Mouse (Mus musculus) hindbrain, embryonic 11.5 days (tissue): ENCODE measurements at regions not wholly inside any gene's neighbourhood (a gene's known extent, or its start where the extent isn't known, plus 50 kb on each side); places are given as distances from the start of the nearest gene placed in this dataset.

Experiments
- ATAC-seq: fragments of 200-750 bp; cut with Nextera tagmentation; 2 replicates; pipeline ENCODE4 v1.8.0; 2017; ENCODE audit warnings: mild to moderate bottlenecking, moderate TSS enrichment, moderate library complexity; ENCODE audit not compliant: low FRiP score
- DNase-seq: peaks from one replicate; pipeline ENCODE4 v3.0.0-alpha.2; 2015; ENCODE audit warnings: low spot score
- H3K27ac ChIP-seq: fragments of 300-500 bp; sonication (generic); 2 replicates; pipeline ENCODE4 v1.5.1; 2014; ENCODE audit warnings: mild to moderate bottlenecking, low read depth, low read length
- H3K27me3 ChIP-seq: fragments of 300-500 bp; sonication (generic); 2 replicates; pipeline ENCODE4 v1.6.1; 2014; ENCODE audit warnings: mild to moderate bottlenecking, low read length, moderate library complexity, mixed read lengths; ENCODE audit not compliant: control insufficient read depth, insufficient read depth
- H3K36me3 ChIP-seq: fragments of 300-500 bp; sonication (generic); 2 replicates; pipeline ENCODE4 v1.6.1; 2014; ENCODE audit warnings: mild to moderate bottlenecking, low read length, moderate library complexity, mixed read lengths; ENCODE audit not compliant: control insufficient read depth, insufficient read depth
- H3K4me1 ChIP-seq: fragments of 300-500 bp; sonication (generic); replicated peaks from 2 replicates; pipeline ENCODE4 v1.6.1; 2014; ENCODE audit warnings: low read length, mixed read lengths; ENCODE audit not compliant: control insufficient read depth, insufficient read depth
- H3K4me2 ChIP-seq: fragments of 300-500 bp; sonication (generic); replicated peaks from 2 replicates; pipeline ENCODE4 v1.6.1; 2014; ENCODE audit warnings: mild to moderate bottlenecking, low read depth, low read length
- H3K4me3 ChIP-seq: fragments of 300-500 bp; sonication (generic); 2 replicates; pipeline ENCODE4 v1.5.1; 2014; ENCODE audit warnings: low read depth, low read length
- H3K9ac ChIP-seq: fragments of 300-500 bp; sonication (generic); 2 replicates; pipeline ENCODE4 v1.6.1; 2014; ENCODE audit warnings: low read depth, low read length
- H3K9me3 ChIP-seq: fragments of 300-500 bp; sonication (generic); 2 replicates; pipeline ENCODE4 v1.6.1; 2016; ENCODE audit warnings: low read length; ENCODE audit not compliant: control insufficient read depth
- WGBS: fragments of 180-500 bp; shearing (Covaris S2); extraction: QIAGEN DNeasy Blood & Tissue Kit; methylation state at CpG from one replicate; pipeline ENCODE4 v1.1.7; 2014; 5-methylcytosine and 5-hydroxymethylcytosine counted together

- Histone ChIP-seq H3K27ac (no peak overlapping the region), H3K9me3 (no peaks in the 10 kb centered on the region), H3K36me3 (no peaks in the 10 kb centered on the region), H3K4me1 (no peaks in the 10 kb centered on the region), H3K4me3 (no peak overlapping the region), H3K4me2 (no peak overlapping the region), H3K9ac (no peak overlapping the region), H3K27me3 (no peaks in the 10 kb centered on the region)
- 63% methylated on average over 4 of the region's 4 CpGs for WGBS
- ATAC-seq (no peak), DNase-seq (peak; percentile 10)
Observed at GRCm38 (mm10) chr16:87263571-87263970, 90.4 kb upstream of the N6amt1 start.

GRCm38 (mm10) chr16:87263041-87263440, 90.9 kb upstream of the N6amt1 start:
- no peak overlapping the region for H3K4me2 ChIP-seq
- ATAC-seq (no peak), DNase-seq (no peak)
- H3K36me3 ChIP-seq, result no peaks in the 10 kb centered on the region
- no peaks in the 10 kb centered on the region for H3K27me3 ChIP-seq
- H3K27ac ChIP-seq, result no peak overlapping the region
- no peaks in the 10 kb centered on the region for H3K4me1 ChIP-seq
- H3K9me3 ChIP-seq, result no peaks in the 10 kb centered on the region
- no peak overlapping the region for H3K9ac ChIP-seq
- H3K4me3 ChIP-seq, result no peak overlapping the region
- whole genome bisulfite sequencing, result 91% methylated on average over 8 of the region's 8 CpGs

- 81% methylated on average over 3 of the region's 3 CpGs for WGBS
- no peaks in the 10 kb centered on the region for H3K4me1 ChIP-seq
- ATAC-seq (no peak), DNase-seq (no peak)
- no peaks in the 10 kb centered on the region for H3K27me3 ChIP-seq
- no peaks in the 10 kb centered on the region for H3K9me3 ChIP-seq
- H3K4me3 ChIP-seq, result no peak overlapping the region
- no peak overlapping the region for H3K27ac ChIP-seq
- H3K36me3 ChIP-seq, result no peaks in the 10 kb centered on the region
- H3K4me2 ChIP-seq, result no peak overlapping the region
- no peak overlapping the region for H3K9ac ChIP-seq
Observed at GRCm38 (mm10) chr16:87262497-87262896, 91.5 kb upstream of the N6amt1 start.

GRCm38 (mm10) chr16:87261527-87261926, 92.5 kb upstream of the N6amt1 start:
- Histone ChIP-seq H3K4me2 (no peak overlapping the region), H3K27ac (no peak overlapping the region), H3K4me1 (no peaks in the 10 kb centered on the region), H3K9me3 (no peaks in the 10 kb centered on the region), H3K27me3 (no peaks in the 10 kb centered on the region), H3K36me3 (no peaks in the 10 kb centered on the region), H3K9ac (no peak overlapping the region), H3K4me3 (no peak overlapping the region)
- WGBS, result 76% methylated on average over 7 of the region's 7 CpGs
- no peak for ATAC-seq
- no peak for DNase-seq

GRCm38 (mm10) chr16:87254736-87255135, 99.2 kb upstream of the N6amt1 start:
- ATAC-seq (no peak), DNase-seq (no peak)
- WGBS, result 84% methylated on average over 1 of the region's 1 CpGs

GRCm38 (mm10) chr16:87250531-87250930, 103.5 kb upstream of the N6amt1 start:
- H3K4me2 ChIP-seq, result no peak overlapping the region
- WGBS, result 83% methylated on average over 10 of the region's 10 CpGs
- no peak for DNase-seq

More at GRCm38 (mm10) chr16:87254736-87255135, 99.2 kb upstream of the N6amt1 start:
- H3K27ac ChIP-seq, result no peak overlapping the region
- H3K4me2 ChIP-seq, result no peak overlapping the region
- H3K27me3 ChIP-seq, result no peaks in the 10 kb centered on the region
- H3K9ac ChIP-seq, result no peak overlapping the region
- no peaks in the 10 kb centered on the region for H3K4me1 ChIP-seq
- no peak overlapping the region for H3K4me3 ChIP-seq
- no peaks in the 10 kb centered on the region for H3K9me3 ChIP-seq
- H3K36me3 ChIP-seq, result no peaks in the 10 kb centered on the region

GRCm38 (mm10) chr16:87249903-87250302, 104.1 kb upstream of the N6amt1 start:
- DNase-seq (peak; percentile 53), ATAC-seq (no peak)
- Histone ChIP-seq H3K9me3 (no peaks in the 10 kb centered on the region), H3K4me2 (no peak overlapping the region), H3K4me3 (no peak overlapping the region), H3K4me1 (no peaks in the 10 kb centered on the region), H3K27me3 (no peaks in the 10 kb centered on the region), H3K9ac (no peak overlapping the region), H3K27ac (no peak overlapping the region), H3K36me3 (no peaks in the 10 kb centered on the region)
- 29% methylated on average over 7 of the region's 7 CpGs for WGBS

More at GRCm38 (mm10) chr16:87250531-87250930, 103.5 kb upstream of the N6amt1 start:
- H3K27me3 ChIP-seq, result no peaks in the 10 kb centered on the region
- no peak for ATAC-seq
- H3K4me3 ChIP-seq, result no peak overlapping the region
- no peaks in the 10 kb centered on the region for H3K4me1 ChIP-seq
- no peak overlapping the region for H3K27ac ChIP-seq
- no peak overlapping the region for H3K9ac ChIP-seq
- H3K36me3 ChIP-seq, result no peaks in the 10 kb centered on the region
- H3K9me3 ChIP-seq, result no peaks in the 10 kb centered on the region

GRCm38 (mm10) chr16:87248501-87249030, 105.4 kb upstream of the N6amt1 start:
- no peak for ATAC-seq
- Histone ChIP-seq H3K4me3 (no peak overlapping the region), H3K27ac (no peak overlapping the region), H3K9ac (no peak overlapping the region), H3K9me3 (no peaks in the 10 kb centered on the region), H3K36me3 (no peaks in the 10 kb centered on the region), H3K4me2 (no peak overlapping the region), H3K4me1 (no peaks in the 10 kb centered on the region), H3K27me3 (no peaks in the 10 kb centered on the region)
- peak; percentile 75 for DNase-seq
- WGBS, result 46% methylated on average over 6 of the region's 6 CpGs

- Histone ChIP-seq H3K4me3 (no peak overlapping the region), H3K27ac (no peak overlapping the region), H3K36me3 (no peaks in the 10 kb centered on the region), H3K4me1 (no peaks in the 10 kb centered on the region), H3K27me3 (no peaks in the 10 kb centered on the region), H3K9me3 (no peaks in the 10 kb centered on the region), H3K4me2 (no peak overlapping the region), H3K9ac (no peak overlapping the region)
- DNase-seq (peak; percentile 47), ATAC-seq (peak; percentile 65)
- 54% methylated on average over 26 of the region's 26 CpGs for WGBS
Observed at GRCm38 (mm10) chr16:87245933-87246791, 107.8 kb upstream of the N6amt1 start.
